Mouse (Mus musculus) spleen, postnatal 0 days (tissue): Measurements from ENCODE around the gene E130308A19Rik. TPM values are rescaled to one million over a fixed set of nuclear protein-coding genes. Genes with fewer than 3 reads are reported as not detected.

Experiments used
- polyA plus RNA-seq: library from polyadenylated mRNA; unstranded; fragments of >200 nt; fragmentation: Nextera tagmentation; extraction: Ambion mirVana; gene quantifications from 2 replicates; pipeline ENCODE4 v1.2.1, GENCODE M21; 2015

Gene E130308A19Rik
- polyA plus RNA-seq = 12.0 and 12.6 TPM in 2 replicates

GRCm38 (mm10) chr4:59625998-59626910, at the start of gene E130308A19Rik:
TSS of gene E130308A19Rik (plus strand) at chr4:59626211.

GRCm38 (mm10) chr4:59581314-59582185, 44.5 kb upstream of the E130308A19Rik start, which contains the start of gene Hsdl2:
TSS of gene Hsdl2 (plus strand) at chr4:59581563.

GRCm38 (mm10) chr4:59801489-59801888, 175.5 kb downstream of the E130308A19Rik start, which contains the start of gene Inip:
TSS of gene Inip (minus strand) at chr4:59801589.

GRCm38 (mm10) chr4:59805181-59805967, 179.4 kb downstream of the E130308A19Rik start, which contains the start of gene Snx30:
TSS of gene Snx30 (plus strand) at chr4:59805840.

Other genes starting within 250 kb of the E130308A19Rik start
- gene Susd1, start 187.6 kb upstream of the E130308A19Rik start, polyA plus RNA-seq = 10.3 and 14.2 TPM in 2 replicates
- gene Ptbp3, start 76.8 kb upstream of the E130308A19Rik start, polyA plus RNA-seq = 56.9 and 67.1 TPM in 2 replicates
- gene Hsdl2, start 44.6 kb upstream of the E130308A19Rik start, polyA plus RNA-seq = 18.4 and 18.6 TPM in 2 replicates
- gene Inip, start 175.4 kb downstream of the E130308A19Rik start, polyA plus RNA-seq = 30.1 and 30.6 TPM in 2 replicates
- 5.3 and 6.2 TPM in 2 replicates for gene Snx30, start 179.6 kb downstream of the E130308A19Rik start, polyA plus RNA-seq